Comparison of ENCODE assay signal across 8 mouse cellular contexts in the genomic region with DNA sequence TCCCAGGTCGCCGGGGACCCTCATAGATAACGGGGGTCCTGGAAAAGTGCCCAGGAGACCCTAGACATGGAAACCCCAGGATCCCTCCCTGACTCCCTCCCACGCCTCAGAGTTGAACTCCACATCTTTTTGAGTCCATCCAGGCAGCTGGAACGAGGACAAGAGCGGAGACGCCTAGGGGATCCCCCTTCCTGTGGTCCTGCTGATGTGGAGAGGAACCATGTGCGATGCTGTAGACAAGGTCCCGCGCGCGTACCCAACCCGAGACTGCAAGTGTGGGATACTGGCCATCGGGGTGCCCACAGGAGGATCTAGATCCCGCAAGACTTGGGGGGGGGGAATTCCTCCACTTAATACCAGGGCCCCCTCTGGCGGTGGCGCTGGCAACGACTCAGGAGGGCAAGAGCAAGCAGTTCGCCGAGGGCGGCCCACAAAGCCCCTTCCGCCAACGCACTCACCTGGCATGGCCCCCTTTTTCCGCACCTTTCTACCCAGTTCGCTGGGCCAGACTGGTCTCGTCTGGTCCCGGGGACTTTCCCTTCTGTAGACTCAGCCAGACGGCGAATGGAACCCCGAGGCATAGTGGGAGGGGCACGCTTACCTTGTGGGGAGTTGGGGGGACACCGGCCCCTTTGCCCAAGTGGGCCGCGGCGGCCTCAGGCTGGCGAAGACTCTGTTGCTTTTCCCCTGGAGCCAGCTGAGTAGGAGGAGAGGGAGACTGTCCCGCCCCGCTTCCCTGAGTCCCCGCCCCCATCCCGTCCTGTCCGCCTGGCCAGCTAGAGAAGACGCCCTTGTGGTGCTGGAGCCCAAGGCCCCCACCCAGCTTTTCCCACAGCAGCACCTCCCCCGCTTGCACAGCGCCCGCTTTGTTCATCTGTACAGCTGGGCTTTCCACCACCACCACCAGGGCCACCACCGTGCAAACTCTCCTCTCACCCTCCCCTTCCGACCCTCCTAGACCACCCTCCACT. TPM values are rescaled to one million over a fixed set of nuclear protein-coding genes. Genes with fewer than 3 reads are reported as not detected.
DNase-seq lines count a peak whose midpoint lies in the region; ATAC-seq and TF ChIP-seq lines count a peak whose summit lies in the region.

A gene (minus strand): TSS at position 675 of the 971 bp plus-strand sequence.

- H3K9ac ChIP-seq in embryonic facial prominence, embryonic 15.5 days, result peak within 1 kb of the TSS; percentile 37
- H3K9ac ChIP-seq in heart, embryonic 13.5 days, result peak within 1 kb of the TSS; percentile 85
- peak within 1 kb of the TSS; percentile 80 for H3K9ac ChIP-seq in kidney, embryonic 16.5 days (replicated peaks; ENCODE audit: low read length)
- peak within 1 kb of the TSS; percentile 57 for H3K9ac ChIP-seq in liver, embryonic 12.5 days

- peak within 1 kb of the TSS; percentile 97 for H3K4me2 ChIP-seq in embryonic facial prominence, embryonic 15.5 days (replicated peaks)
- peak within 1 kb of the TSS; percentile 99 for H3K4me2 ChIP-seq in heart, embryonic 13.5 days
- peak within 1 kb of the TSS; percentile 99 for H3K4me2 ChIP-seq in kidney, embryonic 16.5 days (replicated peaks; ENCODE audit: low read depth, low read length)
- H3K4me2 ChIP-seq in liver, embryonic 12.5 days, result peak within 1 kb of the TSS; percentile 93
- peak within 1 kb of the TSS; percentile 96 for H3K4me2 ChIP-seq in myocyte (ENCODE audit: low read depth)

- peak within 1 kb of the TSS; percentile 81 for H3K27ac ChIP-seq in embryonic facial prominence, embryonic 15.5 days (replicated peaks)
- peak within 1 kb of the TSS; percentile 77 for H3K27ac ChIP-seq in heart, embryonic 13.5 days (replicated peaks)
- H3K27ac ChIP-seq in kidney, embryonic 16.5 days (ENCODE audit: low read length), result peak within 1 kb of the TSS; percentile 95
- no peak within 1 kb of the TSS for H3K27ac ChIP-seq in liver, embryonic 12.5 days

- H3K4me1 ChIP-seq in embryonic facial prominence, embryonic 15.5 days, result peaks cover 56% of the 10 kb centered on the region
- peaks cover 42% of the 10 kb centered on the region for H3K4me1 ChIP-seq in heart, embryonic 13.5 days
- H3K4me1 ChIP-seq in kidney, embryonic 16.5 days (ENCODE audit: insufficient read depth, low read length), result peaks cover 38% of the 10 kb centered on the region
- H3K4me1 ChIP-seq in liver, embryonic 12.5 days, result peaks cover 40% of the 10 kb centered on the region

- peaks cover 6% of the 10 kb centered on the region; the same call in 1 of the 2 replicates for H3K27me3 ChIP-seq in embryonic facial prominence, embryonic 15.5 days
- H3K27me3 ChIP-seq in heart, embryonic 13.5 days (replicated peaks), result peaks cover 4% of the 10 kb centered on the region
- no peaks in the 10 kb centered on the region for H3K27me3 ChIP-seq in kidney, embryonic 16.5 days (ENCODE audit: insufficient read depth, low read length)
- peaks cover 53% of the 10 kb centered on the region for H3K27me3 ChIP-seq in liver, embryonic 12.5 days (replicated peaks)
- no peaks in the 10 kb centered on the region for H3K27me3 ChIP-seq in myocyte (ENCODE audit: control insufficient read depth, insufficient read depth, insufficient read length)

- H3ac ChIP-seq in myocyte (ENCODE audit: control insufficient read depth, insufficient read length), result peak within 1 kb of the TSS; percentile 10

- DNase-seq in B cell, adult 2 months, result peak; percentile 61 to 64
- DNase-seq in adrenal gland, adult 2 months, result peak; percentile 83
- peak; percentile 40 to 50 for DNase-seq in thymus, adult 18-20 months

- peak; percentile 79 for TF ChIP-seq POLR2A in myocyte (IDR thresholded peaks at IDR 0.05; ENCODE audit: insufficient read length, low read depth)

- no peaks in the 10 kb centered on the region for H3K9me3 ChIP-seq in embryonic facial prominence, embryonic 15.5 days (replicated peaks)
- H3K9me3 ChIP-seq in heart, embryonic 13.5 days, result no peaks in the 10 kb centered on the region
- no peaks in the 10 kb centered on the region; the same call in 1 of the 2 replicates for H3K9me3 ChIP-seq in kidney, embryonic 16.5 days (ENCODE audit: low read length)
- H3K9me3 ChIP-seq in liver, embryonic 12.5 days (replicated peaks), result no peaks in the 10 kb centered on the region

- peak; percentile 83 for ATAC-seq in embryonic facial prominence, embryonic 15.5 days (ENCODE audit: insufficient number of reproducible peaks, low FRiP score, low TSS enrichment, low read depth)
- 0 out of 2 replicates have a peak, but pooled peaks have one; percentile 12 for ATAC-seq in heart, embryonic 13.5 days (ENCODE audit: extremely low read depth, insufficient number of reproducible peaks, low FRiP score, low TSS enrichment)
- ATAC-seq in kidney, embryonic 16.5 days (ENCODE audit: low FRiP score, low TSS enrichment), result peak; percentile 86
- peak; percentile 50 for ATAC-seq in liver, embryonic 12.5 days

- peaks cover 34% of the 10 kb centered on the region for H3K79me2 ChIP-seq in myocyte (ENCODE audit: control insufficient read depth, insufficient read depth)

- peak within 1 kb of the TSS; percentile 63 for H3K4me3 ChIP-seq in embryonic facial prominence, embryonic 15.5 days (replicated peaks)
- H3K4me3 ChIP-seq in heart, embryonic 13.5 days, result peak within 1 kb of the TSS; percentile 73
- peak within 1 kb of the TSS; percentile 75 for H3K4me3 ChIP-seq in kidney, embryonic 16.5 days (ENCODE audit: low read length)
- peak within 1 kb of the TSS; percentile 57 for H3K4me3 ChIP-seq in liver, embryonic 12.5 days
- peak within 1 kb of the TSS; percentile 92 for H3K4me3 ChIP-seq in myocyte

- under 1% methylated on average over 47 of the region's 47 CpGs for WGBS in embryonic facial prominence, embryonic 15.5 days
- under 1% methylated on average over 45 of the region's 47 CpGs for WGBS in heart, embryonic 13.5 days
- under 1% methylated on average over 47 of the region's 47 CpGs for WGBS in kidney, embryonic 16.5 days
- 3% methylated on average over 47 of the region's 47 CpGs for WGBS in liver, embryonic 12.5 days (ENCODE audit: insufficient replicate concordance)

- no peaks in the 10 kb centered on the region for H3K36me3 ChIP-seq in embryonic facial prominence, embryonic 15.5 days
- H3K36me3 ChIP-seq in heart, embryonic 13.5 days, result no peaks in the 10 kb centered on the region
- no peaks in the 10 kb centered on the region for H3K36me3 ChIP-seq in kidney, embryonic 16.5 days (ENCODE audit: insufficient read depth, low read length)
- no peaks in the 10 kb centered on the region for H3K36me3 ChIP-seq in liver, embryonic 12.5 days
- no peaks in the 10 kb centered on the region for H3K36me3 ChIP-seq in myocyte (ENCODE audit: control insufficient read depth, insufficient read depth)

TF ChIP-seq in myocyte, 11 proteins besides CTCF, POLR2A, EP300 and RAD21:
- no peak for TF ChIP-seq MYOG (IDR thresholded peaks at IDR 0.05; ENCODE audit: control insufficient read depth in 1 of 3, insufficient read depth in 1 of 3, insufficient read length in 2 of 3, low read depth in 2 of 3)
- TF ChIP-seq CEBPB (IDR thresholded peaks at IDR 0.05; ENCODE audit: insufficient read depth, poor library complexity, severe bottlenecking), result no peak
- TF ChIP-seq E2F4 (IDR thresholded peaks at IDR 0.05; ENCODE audit: insufficient read depth), result no peak
- no peak for TF ChIP-seq SRF (IDR thresholded peaks at IDR 0.05; ENCODE audit: control insufficient read depth, insufficient read length, low read depth)
- peak in 1 of 3 experiments; percentile 21 for TF ChIP-seq MYOD1 (IDR thresholded peaks at IDR 0.05; ENCODE audit: control insufficient read depth in 1 of 3, insufficient read length in 2 of 3, low read depth in 2 of 3)
- TF ChIP-seq REST (IDR thresholded peaks at IDR 0.05; ENCODE audit: insufficient read depth, insufficient read length), result no peak
- no peak for TF ChIP-seq TCF3 (IDR thresholded peaks at IDR 0.05; ENCODE audit: insufficient read length, low read depth)
- no peak for TF ChIP-seq MAX (IDR thresholded peaks at IDR 0.05; ENCODE audit: low read depth)
- no peak for TF ChIP-seq TCF12 (IDR thresholded peaks at IDR 0.05; ENCODE audit: insufficient read depth, poor library complexity, severe bottlenecking)
- TF ChIP-seq USF1 (IDR thresholded peaks at IDR 0.05; ENCODE audit: low read depth), result no peak
- TF ChIP-seq POLR2AphosphoS2 (IDR thresholded peaks at IDR 0.05; ENCODE audit: insufficient read length, low read depth), result peak; percentile 81

RNA-seq across cellular contexts. Expression of the gene that starts here (rescaled TPM):
- 10 to 100 TPM; 24.9 to 54.1 TPM for total RNA-seq in adrenal gland, adult 2 months (2021)
- polyA plus RNA-seq in adrenal gland, adult 2 months (2012; rRNA removed), result 59.7 and 90.9 TPM in 2 replicates
- 38.6 and 39.0 TPM in 2 replicates for polyA plus RNA-seq in embryonic facial prominence, embryonic 15.5 days (2015; fragmentation: Nextera tagmentation; extraction: Ambion mirVana)
- polyA plus RNA-seq in heart, embryonic 13.5 days (2015; fragmentation: Nextera tagmentation; extraction: Ambion mirVana), result 20.2 and 24.4 TPM in 2 replicates
- 37.0 and 37.6 TPM in 2 replicates for polyA plus RNA-seq in kidney, embryonic 16.5 days (2015; fragmentation: Nextera tagmentation; extraction: Ambion mirVana)
- 5.2 and 6.5 TPM in 2 replicates for polyA plus RNA-seq in liver, embryonic 12.5 days (2016; fragmentation: Nextera tagmentation; extraction: Ambion mirVana)
- polyA plus RNA-seq in myocyte (2012; fragmentation: generic; extraction: Trizol), result 62.2 TPM

Comparison
In these comparisons a context has a peak if more than half of its experiments do, and no peak if none do; other contexts are left out.
1. ATAC-seq: peak in every context shown above with its lines; median percentile 86 in kidney, embryonic 16.5 days; 83 in embryonic facial prominence, embryonic 15.5 days; 50 in liver, embryonic 12.5 days; 12 in heart, embryonic 13.5 days.